Mouse (Mus musculus) G1E (cell line): Measurements from ENCODE around the gene Cd81.

Experiments used
- CTCF ChIP-seq: IDR thresholded peaks from 2 replicates; pipeline ENCODE4 v1.5.1; 2012; ENCODE audit warnings: low read depth, low read length, inconsistent platforms, mixed read lengths
- GATA1 ChIP-seq: IDR thresholded peaks from 2 replicates; pipeline ENCODE4 v1.6.1; 2012; ENCODE audit warnings: borderline replicate concordance, low read length, inconsistent platforms, mixed read lengths
- TAL1 ChIP-seq: conservative IDR thresholded peaks from 2 replicates; pipeline ENCODE4 v1.6.1; 2012; ENCODE audit warnings: low read depth, low read length, inconsistent platforms, mixed read lengths

DNA sequence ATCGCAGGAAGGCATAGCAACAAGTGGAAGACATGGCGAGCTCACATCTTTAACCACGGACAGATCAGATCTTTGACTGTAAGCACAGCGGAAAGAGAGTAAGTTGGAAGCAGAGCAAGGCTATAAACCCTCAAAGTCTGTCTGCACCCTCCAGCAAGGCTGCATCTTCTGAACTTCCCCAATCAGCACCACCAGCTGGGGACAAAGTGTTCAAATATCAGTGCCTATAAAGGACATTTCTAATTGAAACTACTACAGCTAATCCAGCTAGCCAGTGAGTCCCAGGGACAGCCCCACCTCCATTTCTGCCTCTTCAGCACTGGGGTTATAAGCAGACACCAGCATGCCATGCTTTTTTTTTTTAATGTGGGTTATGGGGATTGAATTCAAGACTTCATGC is 15.2 kb upstream of the Cd81 start:
- no peak for TF ChIP-seq CTCF
- TF ChIP-seq GATA1, result no peak
- TF ChIP-seq TAL1, result no peak
